Mouse (Mus musculus) brown adipose tissue, adult 24 weeks (tissue): ENCODE measurements around the gene Unc119. TPM values are rescaled to one million over a fixed set of nuclear protein-coding genes. Genes with fewer than 3 reads are reported as not detected.

Experiments used
- H3K27ac ChIP-seq: fragments of 200-500 bp; replicated peaks from 2 replicates; pipeline ENCODE4 v1.5.1; 2012; ENCODE audit warnings: low read depth, mild to moderate bottlenecking, low read length
- H3K4me1 ChIP-seq: fragments of 200-500 bp; 2 replicates; pipeline ENCODE4 v1.6.1; 2012; ENCODE audit warnings: low read length, mixed read lengths; ENCODE audit not compliant: control insufficient read depth, insufficient read depth, insufficient read length
- H3K4me3 ChIP-seq: fragments of 200-500 bp; 2 replicates; pipeline ENCODE4 v1.5.1; 2012; ENCODE audit warnings: low read depth, mild to moderate bottlenecking, low read length, moderate library complexity; ENCODE audit not compliant: insufficient read depth
- polyA plus RNA-seq: library from polyadenylated mRNA; stranded (reverse); fragments of >200 nt; gene quantifications from 2 replicates; pipeline ENCODE4 v1.2.4, GENCODE M21; 2012; ENCODE audit not compliant: missing spikeins, insufficient read depth, insufficient read length

Gene Unc119
- polyA plus RNA-seq, 1 experiment, result 30.7 TPM

GRCm38 (mm10) chr11:78349441-78350358, 6.4 kb downstream of the Unc119 start:
- Histone ChIP-seq H3K4me3 (no peak overlapping the region), H3K4me1 (peaks cover 30% of the 10 kb centered on the region), H3K27ac (peak overlapping the region; percentile 51)

- Histone ChIP-seq H3K27ac (no peak overlapping the region), H3K4me1 (peaks cover 7% of the 10 kb centered on the region; the same call in 1 of the 2 replicates), H3K4me3 (no peak overlapping the region)
Observed at GRCm38 (mm10) chr11:78353081-78353480, 9.8 kb downstream of the Unc119 start.

GRCm38 (mm10) chr11:78354905-78355304, 11.6 kb downstream of the Unc119 start:
- Histone ChIP-seq H3K4me1 (peaks cover 4% of the 10 kb centered on the region; the same call in 1 of the 2 replicates), H3K27ac (no peak overlapping the region), H3K4me3 (no peak overlapping the region)

- H3K4me1 ChIP-seq, result peaks cover 3% of the 10 kb centered on the region; the same call in 1 of the 2 replicates
- no peak overlapping the region for H3K27ac ChIP-seq
- H3K4me3 ChIP-seq, result no peak overlapping the region
Observed at GRCm38 (mm10) chr11:78355471-78356238, 12.4 kb downstream of the Unc119 start.

GRCm38 (mm10) chr11:78358330-78359007, 15.2 kb downstream of the Unc119 start:
- Histone ChIP-seq H3K4me1 (no peaks in the 10 kb centered on the region), H3K4me3 (no peak overlapping the region), H3K27ac (no peak overlapping the region)

- no peak overlapping the region for H3K27ac ChIP-seq
- H3K4me1 ChIP-seq, result no peaks in the 10 kb centered on the region
- peak overlapping the region; percentile 39 for H3K4me3 ChIP-seq
Observed at GRCm38 (mm10) chr11:78360125-78360788, 17.0 kb downstream of the Unc119 start.

- Histone ChIP-seq H3K4me1 (no peaks in the 10 kb centered on the region), H3K4me3 (no peak overlapping the region), H3K27ac (no peak overlapping the region)
Observed at GRCm38 (mm10) chr11:78360789-78361131, 17.5 kb downstream of the Unc119 start.

GRCm38 (mm10) chr11:78363309-78364007, 20.2 kb downstream of the Unc119 start:
- Histone ChIP-seq H3K4me1 (no peaks in the 10 kb centered on the region), H3K4me3 (no peak overlapping the region), H3K27ac (no peak overlapping the region)

- Histone ChIP-seq H3K4me3 (no peak overlapping the region), H3K27ac (no peak overlapping the region)
Observed at GRCm38 (mm10) chr11:78364103-78364502, 20.8 kb downstream of the Unc119 start.

GRCm38 (mm10) chr11:78367456-78368225, 24.4 kb downstream of the Unc119 start:
- no peak overlapping the region for H3K4me3 ChIP-seq
- H3K4me1 ChIP-seq, result no peaks in the 10 kb centered on the region
- no peak overlapping the region for H3K27ac ChIP-seq

More at GRCm38 (mm10) chr11:78364103-78364502, 20.8 kb downstream of the Unc119 start:
- H3K4me1 ChIP-seq, result no peaks in the 10 kb centered on the region

- H3K4me3 ChIP-seq, result no peak overlapping the region
- no peaks in the 10 kb centered on the region for H3K4me1 ChIP-seq
- H3K27ac ChIP-seq, result no peak overlapping the region
Observed at GRCm38 (mm10) chr11:78370389-78370788, 27.1 kb downstream of the Unc119 start.

GRCm38 (mm10) chr11:78371711-78372110, 28.4 kb downstream of the Unc119 start:
- Histone ChIP-seq H3K4me1 (no peaks in the 10 kb centered on the region), H3K27ac (no peak overlapping the region), H3K4me3 (no peak overlapping the region)

- H3K4me3 ChIP-seq, result no peak overlapping the region
- H3K4me1 ChIP-seq, result no peaks in the 10 kb centered on the region
- no peak overlapping the region for H3K27ac ChIP-seq
Observed at GRCm38 (mm10) chr11:78372166-78372565, 28.9 kb downstream of the Unc119 start.
